Mouse (Mus musculus) cerebellum, adult 9-11 months (tissue): ENCODE data around the gene Aph1c.
"Not testable (repeated sequence)": the region's sequence is repeated elsewhere in the genome, so short reads cannot be mapped to it uniquely, and the experiment has no call there.

Source experiments
- DNase-seq: peaks from one replicate; pipeline ENCODE4 v3.0.0; 2022

Aph1c gene

DNA sequence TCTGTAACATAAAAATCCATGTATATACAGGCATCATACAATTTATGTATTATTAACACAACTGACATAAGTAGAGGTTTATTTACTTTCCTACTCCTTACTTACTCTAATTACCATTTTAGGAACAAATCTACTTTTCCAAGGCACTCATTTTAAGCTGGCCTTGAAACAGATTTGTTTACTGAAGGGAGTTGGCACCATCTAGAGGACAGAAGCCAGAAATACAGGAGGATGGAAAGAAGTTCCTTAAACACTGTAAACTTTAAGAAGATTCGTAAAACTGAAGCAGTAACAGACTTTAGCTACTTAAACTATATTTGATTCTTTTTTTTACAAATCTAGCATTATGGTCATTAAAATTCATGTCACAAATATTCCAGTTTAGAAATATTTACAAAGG, 8.5 kb downstream of the Aph1c start:
- no peak for DNase-seq

DNA sequence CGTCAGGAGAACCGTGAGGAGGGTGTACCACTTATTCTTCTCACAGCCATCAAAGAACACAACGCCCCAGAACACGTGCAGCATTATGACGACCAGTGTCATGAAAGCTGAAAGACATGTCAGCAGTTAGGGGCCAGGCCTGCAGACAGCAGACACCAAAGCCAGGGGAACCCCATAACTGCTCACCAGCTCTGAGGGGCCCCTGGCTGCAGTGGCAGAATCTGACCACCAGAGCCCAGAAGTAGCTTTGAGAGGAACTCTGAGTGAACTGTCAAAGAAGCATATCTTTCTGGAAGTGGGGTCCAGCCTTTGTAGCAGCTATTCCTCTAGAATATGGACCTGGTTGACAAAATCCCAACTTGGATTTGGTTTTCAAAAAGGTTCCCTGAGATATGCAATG, 12.3 kb downstream of the Aph1c start:
- DNase-seq: not testable (repeated sequence)

DNA sequence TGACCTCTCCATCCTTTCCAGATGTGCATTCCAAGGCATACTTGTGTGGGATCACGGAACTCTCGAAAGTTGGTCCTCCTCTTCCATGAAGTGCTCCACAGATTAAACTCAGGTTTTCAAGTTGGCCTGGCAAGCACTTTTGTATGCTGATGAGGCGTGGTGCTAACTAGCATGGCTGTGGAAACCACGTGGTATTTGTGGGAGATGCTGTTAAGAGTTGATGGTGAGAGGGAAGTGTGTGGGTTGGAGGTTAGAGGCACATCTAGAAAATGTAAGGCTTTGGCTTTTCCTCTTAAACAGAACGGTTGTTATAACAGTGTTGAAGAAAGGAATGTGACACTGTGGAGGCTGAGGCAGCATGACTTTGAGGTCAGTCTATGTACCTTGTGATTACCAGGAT, 13.5 kb downstream of the Aph1c start:
- DNase-seq: no peak

DNA sequence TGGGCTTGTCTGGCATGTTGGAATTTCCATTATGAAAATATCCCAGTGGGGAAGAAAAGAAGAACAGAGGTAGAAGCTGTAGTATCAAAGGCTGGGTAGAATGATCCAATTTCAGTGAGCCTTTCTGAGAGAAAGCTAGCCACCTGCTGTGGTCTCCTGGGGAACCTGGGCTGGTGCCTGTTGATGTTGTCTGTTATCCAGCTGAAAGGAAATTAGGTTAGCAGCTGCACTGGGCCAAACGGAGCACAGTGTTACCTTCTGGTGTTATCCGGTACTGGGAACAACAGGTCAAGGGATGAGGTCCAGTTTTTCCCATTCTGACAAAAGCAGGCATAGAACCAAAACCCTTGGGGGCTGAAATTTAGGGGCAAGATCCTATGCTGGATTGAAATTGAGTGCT, 21.1 kb downstream of the Aph1c start:
- DNase-seq: no peak

DNA sequence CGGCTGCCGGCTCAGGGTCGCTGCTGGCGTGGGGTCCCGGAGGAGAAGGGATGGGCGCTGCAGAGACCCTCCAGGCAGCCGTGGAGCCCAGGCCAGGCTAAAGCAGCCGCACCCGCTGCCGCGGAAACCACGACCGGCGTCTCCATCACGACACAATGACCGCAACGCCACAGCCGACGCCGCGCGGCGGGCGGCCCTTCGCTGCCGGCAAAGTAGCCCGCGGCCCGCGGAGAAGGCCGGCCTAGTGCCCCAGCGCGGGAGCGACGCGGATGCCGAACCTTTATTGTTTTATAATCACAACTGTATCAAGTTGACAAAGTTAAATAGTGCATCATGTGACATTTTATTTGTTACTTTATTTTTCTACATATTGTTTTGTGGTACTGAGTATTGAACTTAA, 28.6 kb downstream of the Aph1c start:
- DNase-seq: not testable (repeated sequence)

DNA sequence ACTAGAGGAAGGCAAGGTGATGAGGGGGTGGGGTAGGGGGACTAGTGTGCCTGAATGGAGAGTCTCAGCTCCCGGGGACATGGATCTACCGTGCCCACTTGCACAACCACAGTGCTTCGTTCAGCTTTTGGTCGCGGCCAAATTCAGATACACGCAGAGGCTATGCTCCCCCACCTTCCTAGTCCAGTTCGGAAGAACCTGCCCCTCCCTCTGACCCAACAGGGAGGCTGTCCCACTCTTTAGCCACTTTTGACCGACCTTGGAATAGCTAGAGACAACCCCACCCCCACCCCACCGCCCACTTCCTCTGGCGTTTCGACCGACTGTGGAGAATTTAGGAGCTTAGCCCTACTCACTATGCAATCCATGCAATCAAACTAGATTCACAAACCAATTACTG, 32.6 kb downstream of the Aph1c start:
- DNase-seq: no peak

DNA sequence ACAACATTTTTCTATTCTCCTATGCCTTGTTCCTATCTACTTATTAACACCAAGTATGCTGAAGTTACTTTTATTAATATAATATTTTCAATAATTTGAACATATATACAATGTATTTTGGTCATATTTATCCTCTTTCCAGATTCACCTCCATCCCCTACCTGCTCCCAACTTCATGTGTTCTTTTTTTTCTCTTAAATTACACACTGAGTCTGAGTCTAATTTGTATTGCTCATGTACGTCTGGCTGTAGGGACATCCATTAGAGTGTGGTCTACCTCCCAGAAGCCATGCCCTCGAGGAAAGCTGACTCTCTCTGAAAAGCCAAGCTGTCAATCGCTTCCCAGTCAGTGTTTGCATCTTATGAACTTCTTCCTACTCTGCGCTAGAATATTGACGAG, 37.8 kb downstream of the Aph1c start, which contains the start of gene Gm10647:
Gene Gm10647, plus strand, starts transcription at position 301 of the 400 bp plus-strand sequence.
- peak; percentile 20 for DNase-seq

DNA sequence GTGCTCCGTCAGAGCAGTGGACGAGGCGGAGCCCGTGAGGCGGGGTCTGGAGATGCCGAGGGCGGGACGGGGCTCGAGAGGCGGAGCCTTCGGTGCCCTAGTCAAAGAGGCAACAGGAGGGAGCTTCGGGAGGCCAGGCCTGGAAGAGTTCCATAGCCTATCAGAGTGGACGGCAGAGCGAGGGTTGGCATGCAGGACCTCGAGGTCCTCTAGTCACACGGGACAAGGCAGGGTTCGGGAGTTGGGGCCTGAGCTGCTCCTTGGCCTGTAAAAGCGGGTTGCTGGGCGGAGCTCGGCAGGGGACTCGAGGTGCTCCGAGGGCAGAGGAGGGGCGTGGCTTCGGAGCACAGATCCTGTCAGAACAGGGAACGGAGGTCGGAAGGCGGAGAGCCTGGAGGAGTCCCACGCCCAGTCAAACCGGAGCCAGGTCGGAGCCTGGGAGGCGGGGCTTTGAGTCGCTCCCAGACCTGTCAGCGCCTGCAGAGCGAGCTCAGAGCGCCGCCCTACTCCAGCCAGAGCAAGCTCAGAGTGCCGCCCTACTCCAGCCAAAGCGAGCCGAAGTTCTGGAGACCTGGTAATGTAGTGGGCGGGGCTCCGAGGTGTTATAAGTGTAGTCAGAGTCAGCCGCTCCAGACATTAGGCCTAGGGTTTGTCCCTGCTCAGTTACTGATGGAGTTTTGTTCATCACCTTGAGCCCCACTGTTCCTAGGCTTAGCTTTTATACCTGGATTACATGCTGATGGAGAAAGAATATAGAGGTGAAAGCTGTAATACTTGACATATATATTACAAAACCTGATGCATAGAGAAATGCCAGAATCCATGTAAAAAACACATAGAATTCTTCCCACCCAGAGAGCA, 38.8 kb downstream of the Aph1c start, which contains the start of gene Aph1b:
Gene Aph1b, minus strand, starts transcription at position 27 of the 861 bp plus-strand sequence.
- DNase-seq: peak; percentile 99

DNA sequence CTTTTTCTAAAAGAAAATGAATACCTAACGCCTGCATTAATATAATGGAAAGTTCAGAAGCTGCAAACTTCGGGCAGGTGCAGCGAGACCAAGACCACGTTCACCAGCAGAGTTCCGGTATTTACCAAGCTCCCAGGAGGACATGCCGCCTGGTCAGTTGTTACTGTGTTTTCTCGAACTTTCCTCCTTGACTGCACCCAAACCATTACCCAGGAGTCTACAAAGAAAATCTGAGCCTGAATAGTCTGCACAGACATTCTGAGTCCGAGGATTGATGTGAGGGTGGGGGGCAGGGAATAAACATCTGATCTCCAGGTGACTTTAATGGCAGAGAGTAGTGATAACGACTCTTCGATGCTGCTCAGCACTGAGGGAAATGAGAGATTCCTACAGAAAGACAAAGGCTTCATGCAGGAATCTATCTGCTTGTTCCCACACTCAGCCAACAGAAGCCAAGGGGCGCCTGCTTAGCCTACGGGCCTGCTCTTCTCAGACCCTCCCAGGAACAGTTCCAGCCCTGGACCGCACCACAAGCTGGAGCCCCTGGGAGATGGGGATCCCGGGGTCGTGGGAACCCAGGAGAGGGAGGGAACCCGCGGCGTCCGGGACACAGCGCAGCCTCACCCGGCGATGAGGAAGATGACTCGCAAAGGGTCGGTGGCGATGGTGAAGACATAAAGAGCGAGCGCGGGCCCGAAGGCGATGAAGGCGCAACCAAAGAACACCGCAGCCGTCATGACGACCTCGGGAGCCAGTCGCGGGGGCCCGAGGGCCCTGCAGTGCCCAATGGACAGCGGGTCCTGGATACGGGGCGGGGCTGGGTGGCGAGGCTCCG, 39.7 kb downstream of the Aph1c start:
- DNase-seq: peak; percentile 32

DNA sequence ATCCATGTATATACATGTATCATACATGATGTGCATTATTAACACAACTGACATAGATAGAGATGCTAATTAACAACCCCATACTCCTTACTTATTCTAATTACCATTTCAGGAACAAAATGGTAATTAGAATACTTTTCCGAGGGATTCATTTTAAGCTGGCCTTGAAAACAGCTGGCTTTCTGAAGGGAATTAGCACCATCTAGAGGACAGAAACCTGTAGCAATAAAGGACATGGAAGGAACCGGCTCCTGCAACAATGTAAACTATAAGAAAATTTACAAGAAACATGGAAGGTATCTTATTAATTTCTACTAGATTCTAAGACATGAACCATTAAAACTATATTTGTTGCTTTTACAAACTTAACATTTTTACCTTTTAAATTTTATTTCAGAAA, 46.7 kb downstream of the Aph1c start:
- DNase-seq: no peak

DNA sequence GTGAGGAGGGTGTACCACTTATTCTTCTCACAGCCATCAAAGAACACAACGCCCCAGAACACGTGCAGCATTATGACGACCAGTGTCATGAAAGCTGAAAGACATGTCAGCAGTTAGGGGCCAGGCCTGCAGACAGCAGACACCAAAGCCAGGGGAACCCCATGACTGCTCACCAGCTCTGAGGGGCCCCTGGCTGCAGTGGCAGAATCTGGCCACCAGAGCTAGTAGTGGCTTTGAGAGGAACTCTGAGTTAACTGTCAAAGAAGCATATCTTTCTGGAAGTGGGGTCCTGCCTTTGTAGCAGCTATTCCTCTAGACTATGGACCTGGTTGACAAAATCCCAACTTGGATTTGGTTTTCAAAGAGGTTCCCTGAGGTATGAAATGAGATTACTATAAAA, 50.0 kb downstream of the Aph1c start:
- not testable (repeated sequence) for DNase-seq

DNA sequence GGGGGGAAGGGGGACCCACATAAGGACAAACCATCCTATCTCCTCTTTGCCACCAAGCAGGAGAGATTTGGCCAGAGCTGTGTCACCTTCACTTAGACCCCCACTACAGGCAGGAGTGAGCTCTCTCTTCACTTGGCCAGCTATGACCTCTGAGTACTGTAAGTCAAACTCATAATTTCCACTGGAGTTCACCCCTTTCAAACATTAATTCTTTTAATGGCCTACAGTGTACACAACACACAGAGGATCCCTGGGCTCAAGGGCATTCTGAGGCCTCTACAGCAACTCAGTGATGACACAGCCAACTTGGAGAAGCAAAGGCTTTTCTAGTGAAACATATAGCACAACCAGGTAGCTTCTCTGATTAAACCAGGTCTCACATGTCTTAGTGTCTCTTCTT, 63.8 kb downstream of the Aph1c start:
- no peak for DNase-seq

DNA sequence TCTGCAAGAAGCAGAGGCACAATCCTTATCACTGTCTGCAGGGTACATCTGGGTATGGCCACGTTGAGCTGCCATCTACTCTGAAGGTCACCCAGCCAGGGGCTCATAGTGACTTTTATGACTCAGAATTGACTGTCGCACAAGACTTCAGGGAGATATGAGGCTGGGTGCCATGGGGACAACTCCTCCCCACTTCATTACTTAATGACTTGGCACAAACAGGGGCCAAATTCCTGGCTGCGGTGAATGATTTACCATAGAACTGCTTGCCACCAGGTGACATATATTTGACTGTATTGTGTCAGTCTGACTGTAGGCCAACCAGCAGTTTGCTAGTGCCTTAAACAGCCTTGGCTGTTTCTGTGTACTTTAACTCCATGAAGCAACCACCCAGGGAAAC, 65.3 kb downstream of the Aph1c start:
- DNase-seq: no peak

DNA sequence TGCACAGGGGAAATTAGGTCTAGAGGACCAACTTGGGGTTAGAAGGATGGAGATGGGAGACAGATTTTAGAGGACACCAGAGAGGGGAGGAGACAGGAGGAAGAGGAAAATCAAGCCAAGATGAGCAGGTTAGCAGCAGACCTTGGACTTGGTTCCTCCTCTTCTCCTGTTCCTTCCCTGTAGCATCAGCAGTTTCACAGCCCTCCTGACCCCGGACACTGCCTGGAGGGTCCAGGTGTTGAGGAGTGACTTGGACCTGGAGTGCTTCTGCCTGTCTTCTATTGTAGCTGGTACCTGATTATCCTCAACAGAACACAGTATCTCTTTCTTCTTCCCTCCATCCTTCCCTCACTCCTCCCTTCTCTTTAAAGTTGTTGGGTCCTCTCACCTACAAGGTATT, 65.8 kb downstream of the Aph1c start:
- no peak for DNase-seq
